Mouse (Mus musculus) embryonic facial prominence, embryonic 15.5 days (tissue): ENCODE measurements around the gene Ckmt1. TPM values are rescaled to one million over a fixed set of nuclear protein-coding genes. Genes with fewer than 3 reads are reported as not detected.

ENCODE experiments used
- ATAC-seq: fragments of 200-750 bp; cut with Nextera tagmentation; 2 replicates; pipeline ENCODE4 v1.8.0; 2017; ENCODE audit warnings: low read depth, moderate TSS enrichment; ENCODE audit not compliant: insufficient number of reproducible peaks, low FRiP score, low TSS enrichment
- H3K27ac ChIP-seq: fragments of 300-500 bp; sonication (generic); replicated peaks from 2 replicates; pipeline ENCODE4 v1.5.1; 2015; ENCODE audit warnings: mild to moderate bottlenecking, inconsistent platforms
- H3K27me3 ChIP-seq: fragments of 300-500 bp; sonication (generic); 2 replicates; pipeline ENCODE4 v1.6.1; 2015; ENCODE audit warnings: inconsistent platforms
- H3K36me3 ChIP-seq: fragments of 300-500 bp; sonication (generic); 2 replicates; pipeline ENCODE4 v1.6.1; 2015; ENCODE audit warnings: mild to moderate bottlenecking, inconsistent platforms
- H3K4me1 ChIP-seq: fragments of 300-500 bp; sonication (generic); 2 replicates; pipeline ENCODE4 v1.6.1; 2015; ENCODE audit warnings: inconsistent platforms
- H3K4me2 ChIP-seq: fragments of 300-500 bp; sonication (generic); replicated peaks from 2 replicates; pipeline ENCODE4 v1.6.1; 2015; ENCODE audit warnings: mild to moderate bottlenecking, inconsistent platforms
- H3K4me3 ChIP-seq: fragments of 300-500 bp; sonication (generic); replicated peaks from 2 replicates; pipeline ENCODE4 v1.5.1; 2015; ENCODE audit warnings: mild to moderate bottlenecking, inconsistent platforms
- H3K9ac ChIP-seq: fragments of 300-500 bp; sonication (generic); 2 replicates; pipeline ENCODE4 v1.6.1; 2015; ENCODE audit warnings: inconsistent platforms
- H3K9me3 ChIP-seq: fragments of 300-500 bp; sonication (generic); replicated peaks from 2 replicates; pipeline ENCODE4 v1.6.1; 2016; ENCODE audit warnings: inconsistent platforms
- WGBS: fragments of 180-500 bp; shearing (Covaris S2); methylation state at CpG from one replicate; pipeline ENCODE4 v1.1.7; 2015; 5-methylcytosine and 5-hydroxymethylcytosine counted together
- polyA plus RNA-seq: library from polyadenylated mRNA; unstranded; fragments of >200 nt; fragmentation: Nextera tagmentation; extraction: Ambion mirVana; gene quantifications from 2 replicates; pipeline ENCODE4 v1.2.1, GENCODE M21; 2015

Ckmt1 gene
- polyA plus RNA-seq, result 63.8 and 67.3 TPM in 2 replicates

- Histone ChIP-seq H3K27ac (peak within 1 kb of the TSS; percentile 8; the same call in 1 of the 2 replicates), H3K4me1 (peaks cover 23% of the 10 kb centered on the region), H3K4me2 (peak within 1 kb of the TSS; percentile 51), H3K9me3 (no peaks in the 10 kb centered on the region), H3K36me3 (no peaks in the 10 kb centered on the region), H3K4me3 (peak within 1 kb of the TSS; percentile 36), H3K9ac (no peak within 1 kb of the TSS), H3K27me3 (peaks cover 9% of the 10 kb centered on the region; the same call in 1 of the 2 replicates)
- 47% methylated on average over 5 of the region's 5 CpGs for WGBS
- ATAC-seq, result no peak
Measured at GRCm38 (mm10) chr2:121357494-121357893, at the start of gene Ckmt1. Gene Ckmt1 (plus strand): TSS chr2:121357714.

GRCm38 (mm10) chr2:121308997-121309416 is 48.5 kb upstream of the Ckmt1 start:
- Histone ChIP-seq H3K4me3 (0 out of 2 replicates have a peak overlapping the region, but pooled peaks have one; percentile 11), H3K9ac (no peak overlapping the region)
- ATAC-seq, result no peak; the same call in 1 of the 2 replicates

GRCm38 (mm10) chr2:121316278-121316677 is 41.2 kb upstream of the Ckmt1 start:
- 0 out of 2 replicates have a peak, but pooled peaks cover 5% of the 10 kb centered on the region for H3K36me3 ChIP-seq
- H3K27ac ChIP-seq, result no peak overlapping the region
- 67% methylated on average over 8 of the region's 8 CpGs for WGBS
- ATAC-seq, result no peak
- H3K9ac ChIP-seq, result no peak overlapping the region
- no peaks in the 10 kb centered on the region for H3K9me3 ChIP-seq
- H3K4me3 ChIP-seq, result no peak overlapping the region
- H3K4me2 ChIP-seq, result no peak overlapping the region
- no peaks in the 10 kb centered on the region for H3K4me1 ChIP-seq
- no peaks in the 10 kb centered on the region for H3K27me3 ChIP-seq

More at GRCm38 (mm10) chr2:121308997-121309416, 48.5 kb upstream of the Ckmt1 start:
- Histone ChIP-seq H3K9me3 (no peaks in the 10 kb centered on the region), H3K4me1 (peaks cover 5% of the 10 kb centered on the region; the same call in 1 of the 2 replicates), H3K27me3 (no peaks in the 10 kb centered on the region), H3K4me2 (peak overlapping the region; percentile 25; the same call in 1 of the 2 replicates), H3K36me3 (peaks cover 3% of the 10 kb centered on the region; the same call in 1 of the 2 replicates), H3K27ac (no peak overlapping the region)
- WGBS, result 19% methylated on average over 5 of the region's 5 CpGs

- H3K4me1 ChIP-seq, result no peaks in the 10 kb centered on the region
- no peak; the same call in 1 of the 2 replicates for ATAC-seq
- no peak overlapping the region for H3K9ac ChIP-seq
- H3K4me3 ChIP-seq, result no peak overlapping the region
- 0 out of 2 replicates have a peak, but pooled peaks cover 5% of the 10 kb centered on the region for H3K36me3 ChIP-seq
- no peak overlapping the region for H3K4me2 ChIP-seq
- H3K27me3 ChIP-seq, result no peaks in the 10 kb centered on the region
- H3K27ac ChIP-seq, result no peak overlapping the region
- 83% methylated on average over 10 of the region's 10 CpGs for WGBS
- H3K9me3 ChIP-seq, result no peaks in the 10 kb centered on the region
Measured at GRCm38 (mm10) chr2:121323041-121323440, 34.5 kb upstream of the Ckmt1 start.

- no peaks in the 10 kb centered on the region for H3K9me3 ChIP-seq
- 0 out of 2 replicates have a peak, but pooled peaks cover 5% of the 10 kb centered on the region for H3K36me3 ChIP-seq
- no peak overlapping the region for H3K9ac ChIP-seq
- H3K4me2 ChIP-seq, result no peak overlapping the region
- no peak for ATAC-seq
- no peaks in the 10 kb centered on the region for H3K4me1 ChIP-seq
- H3K27me3 ChIP-seq, result no peaks in the 10 kb centered on the region
- no peak overlapping the region for H3K4me3 ChIP-seq
- 83% methylated on average over 10 of the region's 10 CpGs for WGBS
- no peak overlapping the region for H3K27ac ChIP-seq
Measured at GRCm38 (mm10) chr2:121323693-121324470, 33.6 kb upstream of the Ckmt1 start.

- H3K4me3 ChIP-seq, result no peak overlapping the region
- no peaks in the 10 kb centered on the region for H3K4me1 ChIP-seq
- WGBS, result 91% methylated on average over 2 of the region's 2 CpGs
- no peak overlapping the region for H3K27ac ChIP-seq
- H3K4me2 ChIP-seq, result no peak overlapping the region
- no peak overlapping the region for H3K9ac ChIP-seq
- no peak for ATAC-seq
- peaks cover 9% of the 10 kb centered on the region; the same call in 1 of the 2 replicates for H3K36me3 ChIP-seq
- H3K27me3 ChIP-seq, result no peaks in the 10 kb centered on the region
- no peaks in the 10 kb centered on the region for H3K9me3 ChIP-seq
Measured at GRCm38 (mm10) chr2:121329492-121329891, 28.0 kb upstream of the Ckmt1 start.

GRCm38 (mm10) chr2:121339057-121339456 is 18.5 kb upstream of the Ckmt1 start:
- no peaks in the 10 kb centered on the region for H3K4me1 ChIP-seq
- H3K4me3 ChIP-seq, result no peak overlapping the region
- H3K27ac ChIP-seq, result no peak overlapping the region
- H3K9ac ChIP-seq, result no peak overlapping the region
- ATAC-seq, result no peak
- no peaks in the 10 kb centered on the region for H3K27me3 ChIP-seq
- no peaks in the 10 kb centered on the region for H3K9me3 ChIP-seq
- H3K36me3 ChIP-seq, result no peaks in the 10 kb centered on the region; the same call in 1 of the 2 replicates
- no peak overlapping the region for H3K4me2 ChIP-seq

- H3K4me3 ChIP-seq, result no peak overlapping the region
Measured at GRCm38 (mm10) chr2:121353156-121353555, 4.4 kb upstream of the Ckmt1 start.

GRCm38 (mm10) chr2:121354378-121354777 is 3.1 kb upstream of the Ckmt1 start:
- H3K9me3 ChIP-seq, result no peaks in the 10 kb centered on the region
- peak overlapping the region; percentile 72 for H3K9ac ChIP-seq
- peaks cover 7% of the 10 kb centered on the region; the same call in 1 of the 2 replicates for H3K27me3 ChIP-seq
- ATAC-seq, result no peak
- 5% methylated on average over 6 of the region's 6 CpGs for WGBS
- H3K4me2 ChIP-seq, result peak overlapping the region; percentile 87
- H3K36me3 ChIP-seq, result 0 out of 2 replicates have a peak, but pooled peaks cover 4% of the 10 kb centered on the region
- H3K4me1 ChIP-seq, result peaks cover 23% of the 10 kb centered on the region
- H3K4me3 ChIP-seq, result peak overlapping the region; percentile 76
- no peak overlapping the region for H3K27ac ChIP-seq

More at GRCm38 (mm10) chr2:121353156-121353555, 4.4 kb upstream of the Ckmt1 start:
- 65% methylated on average over 8 of the region's 8 CpGs for WGBS
- Histone ChIP-seq H3K36me3 (0 out of 2 replicates have a peak, but pooled peaks cover 4% of the 10 kb centered on the region), H3K9ac (no peak overlapping the region), H3K4me1 (peaks cover 16% of the 10 kb centered on the region), H3K9me3 (no peaks in the 10 kb centered on the region), H3K27me3 (no peaks in the 10 kb centered on the region), H3K27ac (no peak overlapping the region), H3K4me2 (no peak overlapping the region)
- ATAC-seq, result no peak

- ATAC-seq, result peak; percentile 97
Measured at GRCm38 (mm10) chr2:121354820-121355592, 2.5 kb upstream of the Ckmt1 start, which contains the start of gene Ppip5k1. Gene Ppip5k1 (minus strand): TSS chr2:121355396.

More at GRCm38 (mm10) chr2:121354820-121355592, 2.5 kb upstream of the Ckmt1 start, which contains the start of gene Ppip5k1:
- H3K9ac ChIP-seq, result peak within 1 kb of the TSS; percentile 72
- H3K36me3 ChIP-seq, result no peaks in the 10 kb centered on the region
- WGBS, result under 1% methylated on average over 58 of the region's 58 CpGs
- peak within 1 kb of the TSS; percentile 76 for H3K4me3 ChIP-seq
- no peaks in the 10 kb centered on the region for H3K9me3 ChIP-seq
- H3K27ac ChIP-seq, result 0 out of 2 replicates have a peak within 1 kb of the TSS, but pooled peaks have one; percentile 48
- H3K4me1 ChIP-seq, result peaks cover 23% of the 10 kb centered on the region
- peaks cover 9% of the 10 kb centered on the region; the same call in 1 of the 2 replicates for H3K27me3 ChIP-seq
- H3K4me2 ChIP-seq, result peak within 1 kb of the TSS; percentile 87
